Mouse (Mus musculus) erythroid progenitor cell, adult 5-6 weeks (primary cell): ENCODE data around the gene Gucy1b2. TPM values are rescaled to one million over a fixed set of nuclear protein-coding genes. Genes with fewer than 3 reads are reported as not detected.

Source experiments
- ATAC-seq: replicated peaks from 2 replicates; pipeline ENCODE4 v1.8.0; 2016; ENCODE audit warnings: moderate number of reproducible peaks, mild to moderate bottlenecking, moderate TSS enrichment, inconsistent platforms; ENCODE audit not compliant: poor library complexity, low FRiP score, severe bottlenecking
- total RNA-seq, 2 experiments: library from RNA; stranded (forward) in 1 of 2; stranded (reverse) in 1 of 2; fragments of 150-400 nt in 1 of 2; fragments of 186-747, 209-891 nt in 1 of 2; gene quantifications; 2 replicates each; pipeline versions ENCODE4 v1.2.3 to v1.2.4; 2015 to 2017; ENCODE audit warnings: low replicate concordance in 2 of 2

The Gucy1b2 gene
- total RNA-seq, 2 experiments from 2014 or later: not detected

DNA sequence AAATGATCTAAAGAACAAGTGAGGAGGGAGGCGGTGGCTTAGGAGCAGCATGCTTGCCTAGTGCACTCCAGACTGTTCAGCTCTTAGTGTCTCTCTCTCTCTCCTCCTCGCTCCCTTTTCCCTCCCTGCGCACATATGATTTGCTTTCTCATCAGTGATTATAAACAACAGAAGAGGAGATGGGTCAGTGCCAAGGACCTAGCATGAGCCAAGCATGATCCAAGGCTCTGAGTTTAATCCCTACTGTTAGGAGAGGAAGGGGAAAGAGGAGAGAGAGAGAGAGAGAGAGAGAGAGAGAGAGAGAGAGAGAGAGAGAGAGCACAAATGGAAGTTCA lies 8.9 kb downstream of the Gucy1b2 start:
- no peak for ATAC-seq

DNA sequence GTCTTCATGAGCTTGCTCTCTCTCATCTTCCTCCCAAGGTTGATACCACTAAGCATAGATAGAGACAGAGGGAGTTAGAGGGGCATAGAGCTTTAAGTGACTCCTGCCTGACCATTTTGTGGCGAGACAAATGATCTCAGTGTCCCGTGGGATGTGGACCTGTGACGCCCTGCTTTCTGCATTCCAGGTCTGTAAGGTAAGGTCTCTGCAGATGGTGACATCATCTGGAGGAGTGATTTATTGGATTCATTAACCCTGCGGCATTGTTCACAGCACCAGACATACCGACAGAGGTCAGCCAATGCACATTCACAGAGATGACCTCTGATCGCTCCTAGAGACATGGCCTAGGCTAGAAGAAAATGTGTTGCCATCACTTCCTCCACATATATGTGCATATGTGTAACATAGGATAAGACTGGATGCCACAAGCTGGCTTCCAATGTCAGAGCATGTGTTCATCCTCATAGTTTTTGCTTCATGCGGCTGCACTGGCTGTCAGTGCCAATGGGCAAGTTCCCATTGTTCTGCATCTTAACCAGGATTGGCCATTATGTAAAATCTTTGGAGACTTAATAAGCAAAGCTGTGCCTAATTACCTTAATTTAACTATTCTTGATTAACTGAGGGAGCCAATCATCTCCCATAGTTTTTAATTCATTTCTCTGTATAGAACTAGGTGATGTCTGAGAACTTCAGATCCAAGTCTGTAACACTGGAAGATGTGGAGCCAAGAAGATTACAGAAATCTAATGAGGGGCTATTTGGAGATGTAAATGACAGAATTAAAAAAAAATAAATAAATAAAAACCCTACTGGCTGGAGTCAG lies 9.5 kb downstream of the Gucy1b2 start:
- no peak for ATAC-seq

- no peak for ATAC-seq
Measured at GRCm38 (mm10) chr14:62443840-62444430, 12.2 kb downstream of the Gucy1b2 start.

DNA sequence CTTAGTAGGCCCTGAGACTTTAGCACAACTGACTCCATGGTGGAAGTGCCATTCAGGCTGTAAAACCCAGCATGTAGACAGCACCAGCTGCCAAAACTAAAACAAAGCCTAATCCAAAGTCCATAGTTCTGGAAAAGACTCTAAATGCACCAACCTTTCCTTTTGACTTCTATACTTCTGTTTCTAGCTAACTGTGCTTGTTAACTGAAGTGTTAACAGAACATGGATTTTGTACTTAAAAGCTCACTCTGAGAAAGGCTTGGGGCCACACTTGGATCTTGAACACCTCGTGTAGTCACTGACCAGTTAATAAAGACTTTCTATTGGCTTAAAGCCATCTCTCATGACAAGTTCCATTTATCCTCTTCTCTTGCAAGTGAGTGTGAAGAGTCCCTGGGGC lies 13.1 kb downstream of the Gucy1b2 start:
- ATAC-seq: no peak

DNA sequence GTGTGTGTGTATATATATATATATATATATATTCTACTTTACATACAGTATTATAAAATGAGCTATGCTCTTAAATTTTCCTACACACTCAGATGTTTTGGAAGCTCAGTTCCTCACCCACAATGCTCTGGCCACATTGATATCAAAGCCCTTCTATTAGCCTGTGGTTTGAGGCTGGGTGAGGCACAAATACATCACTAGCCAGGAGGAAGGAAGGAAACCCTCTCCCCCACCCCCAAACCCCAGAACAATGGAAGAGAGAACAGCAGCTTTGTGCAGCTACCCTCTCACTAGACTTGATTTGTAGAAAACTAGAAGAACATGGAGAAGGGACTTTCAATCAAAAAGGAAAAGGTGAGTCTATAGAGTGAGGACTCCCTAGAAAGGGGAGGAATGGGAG lies 16.1 kb downstream of the Gucy1b2 start:
- no peak for ATAC-seq

GRCm38 (mm10) chr14:62438236-62438635 lies 17.9 kb downstream of the Gucy1b2 start:
- no peak for ATAC-seq

- ATAC-seq: no peak
Measured at GRCm38 (mm10) chr14:62437806-62438205, 18.3 kb downstream of the Gucy1b2 start.

DNA sequence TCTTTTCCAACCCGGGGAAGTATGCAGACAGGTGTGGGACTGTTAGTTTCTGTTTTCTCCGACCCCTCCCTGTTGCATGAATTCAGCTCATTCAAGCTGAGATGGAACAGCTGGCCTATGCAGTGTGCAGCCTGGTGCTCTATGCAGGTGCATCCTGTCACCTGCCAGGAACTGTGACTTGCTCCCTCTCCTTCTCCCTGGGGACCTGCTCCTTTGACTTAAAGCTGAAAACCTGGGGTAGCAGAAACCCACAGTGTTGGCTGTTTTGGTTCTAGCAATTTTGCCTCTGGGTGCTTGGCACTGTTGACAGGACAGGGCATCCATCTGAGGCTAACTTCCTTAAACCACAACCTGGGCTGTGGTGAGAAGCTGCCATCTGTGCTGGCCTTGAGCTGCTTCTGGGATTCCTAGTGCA lies 30.8 kb downstream of the Gucy1b2 start:
- no peak for ATAC-seq

DNA sequence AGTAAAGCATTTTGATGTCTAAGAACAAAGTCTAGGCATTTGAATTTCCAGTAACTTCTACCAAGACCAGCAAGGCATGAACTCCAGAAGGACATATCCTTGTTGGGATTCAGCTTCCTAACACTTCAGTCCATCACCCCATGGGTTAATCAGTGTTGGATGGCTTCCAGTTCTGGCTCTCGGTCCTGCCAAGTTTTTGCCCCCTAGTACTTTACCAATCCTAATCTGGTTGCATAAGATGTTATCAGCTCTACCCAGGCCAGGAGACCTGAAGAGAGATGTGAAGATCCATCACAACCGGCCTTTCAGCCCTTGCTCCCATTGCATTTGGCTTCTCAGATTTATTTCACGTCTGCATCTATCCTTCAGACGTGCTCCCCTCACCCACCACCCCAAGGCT lies 33.8 kb downstream of the Gucy1b2 start:
- no peak for ATAC-seq

- ATAC-seq: no peak
Measured at GRCm38 (mm10) chr14:62417501-62417900, 38.6 kb downstream of the Gucy1b2 start.

- ATAC-seq: no peak
Measured at GRCm38 (mm10) chr14:62416742-62417134, 39.4 kb downstream of the Gucy1b2 start.

GRCm38 (mm10) chr14:62416007-62416741 lies 39.9 kb downstream of the Gucy1b2 start:
- no peak for ATAC-seq

- no peak for ATAC-seq
Measured at GRCm38 (mm10) chr14:62395346-62395745, 60.7 kb downstream of the Gucy1b2 start.

DNA sequence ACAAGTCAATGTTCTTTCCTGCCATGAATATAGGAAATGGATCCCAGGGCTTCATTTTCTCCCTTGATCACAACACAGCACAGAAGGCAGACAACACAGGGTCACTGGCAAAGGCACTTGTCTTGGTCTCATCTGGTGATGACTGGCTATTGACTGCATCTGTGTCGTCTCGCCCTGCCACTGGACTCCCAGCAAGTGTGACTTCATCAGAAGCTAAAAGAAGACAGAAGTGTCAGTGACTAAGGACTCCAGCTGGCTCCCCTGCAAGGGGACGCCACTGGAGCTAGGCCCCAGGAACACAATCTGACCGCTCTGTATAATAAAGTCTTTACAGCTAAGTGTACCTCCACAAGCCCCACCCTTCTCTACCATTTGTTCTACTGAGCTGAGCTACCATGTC lies 63.3 kb downstream of the Gucy1b2 start:
- ATAC-seq: no peak

DNA sequence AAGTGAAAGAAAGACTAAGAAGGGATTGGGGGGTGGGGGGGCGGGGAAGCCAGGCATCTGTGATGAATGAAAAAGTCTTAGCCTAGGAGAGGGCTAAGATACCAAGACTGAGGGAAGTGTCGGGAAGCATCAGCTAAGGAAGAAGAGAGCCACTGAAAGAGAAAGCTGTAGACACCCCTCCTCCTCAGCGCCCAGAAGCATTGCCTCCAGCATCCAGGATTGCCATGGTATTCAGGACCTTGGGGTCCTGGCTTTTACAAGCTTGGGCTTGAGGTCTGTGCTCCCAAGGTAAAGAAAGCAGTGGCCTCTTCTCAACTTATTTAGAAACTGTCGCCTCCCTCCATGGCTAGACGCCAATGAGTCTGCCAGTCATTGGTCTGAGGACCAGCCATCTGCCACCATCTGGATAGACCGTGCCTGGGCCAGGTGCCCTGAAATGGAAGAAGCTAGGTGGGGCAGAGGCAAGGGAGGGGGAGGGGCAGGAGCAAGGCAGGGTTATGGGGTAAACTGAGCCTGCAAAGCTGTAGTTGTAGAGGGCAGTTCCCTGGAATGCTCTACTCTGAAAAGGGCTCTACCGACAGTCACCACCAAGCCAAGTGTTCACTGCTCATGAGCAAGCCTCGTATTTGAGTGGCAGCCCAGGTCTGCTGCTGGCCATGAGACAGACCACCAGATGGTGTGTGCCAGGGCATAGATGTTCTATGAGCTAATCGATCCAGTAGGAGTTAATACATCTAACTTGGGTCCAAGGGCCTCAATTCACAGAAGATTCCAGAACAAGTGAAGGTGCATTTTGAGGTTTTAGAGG lies 66.2 kb downstream of the Gucy1b2 start:
- no peak for ATAC-seq

DNA sequence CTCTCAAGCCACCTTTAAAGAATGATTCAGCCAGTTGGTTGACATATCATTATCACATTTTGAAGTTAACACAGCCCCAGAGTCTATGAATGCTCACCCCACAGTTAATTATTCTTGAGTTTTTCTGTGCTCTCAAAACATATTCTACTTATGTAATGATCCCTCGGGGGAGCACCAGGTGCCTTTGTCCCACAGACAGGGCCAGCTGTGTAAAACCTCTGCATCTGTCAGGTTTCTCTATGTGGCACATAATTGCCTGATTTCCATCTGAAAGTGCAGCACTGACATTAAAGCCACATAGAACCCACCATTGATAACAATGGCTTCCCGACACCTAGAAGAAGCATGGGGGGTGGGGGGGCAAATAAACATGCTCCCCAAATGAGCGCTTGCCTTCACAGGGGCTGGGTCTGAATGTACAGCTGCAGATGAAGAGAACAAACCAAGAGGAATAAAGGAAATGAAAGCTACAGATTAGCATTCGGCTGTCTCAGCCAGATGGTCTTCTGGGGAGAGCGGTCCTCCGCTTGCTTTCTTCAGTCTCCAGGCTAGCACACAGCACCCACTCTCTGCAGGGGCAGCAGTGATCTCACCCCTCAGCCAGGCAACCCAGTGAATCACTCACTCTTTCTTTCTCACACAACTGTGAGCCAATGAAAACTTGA lies 66.9 kb downstream of the Gucy1b2 start:
- ATAC-seq: no peak

GRCm38 (mm10) chr14:62383786-62384299 lies 72.2 kb downstream of the Gucy1b2 start:
- no peak for ATAC-seq

DNA sequence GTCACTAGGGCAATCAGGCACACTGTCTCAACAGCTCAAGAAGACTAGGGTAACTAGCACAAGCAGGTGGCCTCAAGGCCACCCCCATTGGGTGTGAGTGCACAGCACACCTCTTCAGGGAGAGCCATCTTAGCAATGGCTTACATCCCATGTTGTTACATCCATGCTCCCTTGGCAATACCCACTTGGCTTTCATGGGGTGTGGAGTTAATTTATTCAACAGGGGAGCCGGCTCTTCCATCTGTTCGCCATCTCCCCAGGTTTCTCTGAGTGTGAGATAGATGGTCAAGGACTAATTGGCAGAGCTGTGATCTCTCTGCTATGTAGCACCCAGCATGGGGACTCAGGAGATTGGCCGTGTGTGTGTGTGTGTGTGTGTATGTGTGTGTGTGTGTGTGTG lies 73.0 kb downstream of the Gucy1b2 start:
- ATAC-seq: no peak

GRCm38 (mm10) chr14:62380606-62381005 lies 75.5 kb downstream of the Gucy1b2 start:
- no peak for ATAC-seq
